Mouse (Mus musculus): ENCODE results near the gene Thy1.

DNA sequence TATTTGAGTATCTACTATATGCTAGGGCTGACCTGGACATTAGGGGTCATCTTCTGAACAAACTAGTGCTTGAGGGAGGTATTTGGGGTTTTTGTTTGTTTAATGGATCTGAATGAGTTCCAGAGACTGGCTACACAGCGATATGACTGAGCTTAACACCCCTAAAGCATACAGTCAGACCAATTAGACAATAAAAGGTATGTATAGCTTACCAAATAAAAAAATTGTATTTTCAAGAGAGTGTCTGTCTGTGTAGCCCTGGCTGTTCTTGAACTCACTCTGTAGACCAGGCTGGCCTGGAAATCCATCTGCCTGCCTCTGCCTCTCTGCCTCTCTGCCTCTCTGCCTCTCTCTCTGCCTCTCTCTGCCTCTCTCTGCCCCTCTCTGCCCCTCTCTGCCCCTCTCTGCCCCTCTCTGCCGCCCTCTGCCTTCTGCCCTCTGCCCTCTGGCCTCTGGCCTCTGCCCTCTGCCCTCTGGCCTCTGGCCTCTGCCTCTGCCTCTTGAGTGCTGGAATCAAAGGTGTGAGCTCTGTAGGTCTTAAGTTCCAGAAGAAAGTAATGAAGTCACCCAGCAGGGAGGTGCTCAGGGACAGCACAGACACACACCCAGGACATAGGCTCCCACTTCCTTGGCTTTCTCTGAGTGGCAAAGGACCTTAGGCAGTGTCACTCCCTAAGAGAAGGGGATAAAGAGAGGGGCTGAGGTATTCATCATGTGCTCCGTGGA, 2.1 kb downstream of the Thy1 start:
- TF ChIP-seq EP300 (IDR thresholded peaks at IDR 0.05; ENCODE audit: insufficient read depth, low read depth, low read length) = no peak
- no peak for TF ChIP-seq CTCF (IDR thresholded peaks at IDR 0.05)
